Mouse (Mus musculus): ENCODE results near the gene Spop.

DNA sequence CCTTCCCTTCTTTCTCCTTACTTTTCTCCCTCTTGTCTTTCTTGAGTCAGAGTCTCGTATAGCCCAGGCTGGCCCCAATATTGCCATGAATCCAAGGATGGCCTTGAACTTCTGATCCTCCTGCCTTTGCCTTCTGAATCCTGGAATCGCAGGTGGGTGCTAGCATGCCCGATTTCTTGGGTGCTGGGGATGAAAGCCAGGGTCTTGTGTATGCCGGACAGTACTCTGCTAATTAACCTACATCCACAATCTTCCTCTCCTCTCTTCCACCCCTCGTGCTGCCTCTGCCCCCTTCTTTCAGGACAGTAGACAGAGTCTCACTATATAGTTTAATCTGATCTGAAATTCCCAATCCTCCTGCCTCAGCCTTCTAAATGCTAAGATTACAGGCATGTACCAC, 12.3 kb upstream of the Spop start:
- TF ChIP-seq POLR2A (IDR thresholded peaks at IDR 0.05; ENCODE audit: low read depth, low read length) (no peak), CTCF (IDR thresholded peaks at IDR 0.05; ENCODE audit: extremely low read depth, insufficient read length, insufficient replicate concordance, low read depth, low read length) (no peak)

Data from small intestine, adult 2 months (tissue).